Mouse (Mus musculus): ENCODE data around the gene Gm5148.

Gene Gm5148

GRCm38 (mm10) chr3:37686751-37687150 is 37.5 kb downstream of the Gm5148 start:
- DNase-seq = no peak

- no peak for DNase-seq
Measured at GRCm38 (mm10) chr3:37686219-37686618, 38.1 kb downstream of the Gm5148 start.

GRCm38 (mm10) chr3:37676291-37676690 is 48.0 kb downstream of the Gm5148 start:
- no peak for DNase-seq

GRCm38 (mm10) chr3:37675056-37675525 is 49.2 kb downstream of the Gm5148 start:
- DNase-seq = no peak

GRCm38 (mm10) chr3:37673513-37674261 is 50.6 kb downstream of the Gm5148 start:
- peak; percentile 65 for DNase-seq

GRCm38 (mm10) chr3:37672266-37673040 is 51.8 kb downstream of the Gm5148 start:
- DNase-seq = peak; percentile 62

- DNase-seq = no peak
Measured at GRCm38 (mm10) chr3:37669100-37669499, 55.2 kb downstream of the Gm5148 start.

- DNase-seq = no peak
Measured at GRCm38 (mm10) chr3:37668652-37669051, 55.6 kb downstream of the Gm5148 start.

- no peak for DNase-seq
Measured at GRCm38 (mm10) chr3:37667736-37668135, 56.6 kb downstream of the Gm5148 start.

GRCm38 (mm10) chr3:37667119-37667467 is 57.2 kb downstream of the Gm5148 start:
- no peak for DNase-seq

GRCm38 (mm10) chr3:37666291-37667118 is 57.8 kb downstream of the Gm5148 start:
- peak; percentile 83 for DNase-seq

Data from embryo, embryonic 11 days (tissue).